9 mouse cellular contexts compared by ENCODE assay signal in the genomic region with DNA sequence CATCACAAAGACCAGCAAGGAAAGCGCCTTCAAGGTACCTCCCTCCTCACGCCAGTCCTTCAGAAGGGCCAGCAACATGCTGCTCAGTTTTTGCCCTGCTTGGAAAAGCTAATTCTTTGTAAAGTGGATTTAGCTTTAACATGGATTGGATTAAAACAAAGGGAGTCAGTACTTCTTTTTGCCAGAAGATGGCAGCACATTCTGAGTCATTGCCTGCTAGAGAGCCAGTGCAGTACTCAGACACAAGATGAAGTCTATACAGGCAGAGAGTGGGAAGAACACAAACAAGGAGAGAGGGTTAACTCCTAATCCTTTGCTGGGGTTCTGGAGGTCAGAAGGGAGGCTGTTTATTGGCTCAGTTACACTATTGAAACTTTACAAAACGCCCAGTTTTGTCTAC. TPM values are rescaled to one million over a fixed set of nuclear protein-coding genes. Genes with fewer than 3 reads are reported as not detected.
DNase-seq lines count a peak whose midpoint lies in the region; ATAC-seq and TF ChIP-seq lines count a peak whose summit lies in the region.
"Had no signal": no experiment of that assay in that cellular context is flagged by ENCODE, and none has a peak within 500 bp of the region (broad histone marks: within the 10 kb centered on the region; RNA-seq: fewer than 3 reads in every experiment).

No protein-coding gene starts in this region.

- no peak overlapping the region for H3K27ac ChIP-seq in intestine, embryonic 15.5 days
- no peak overlapping the region for H3K27ac ChIP-seq in liver, adult 2 months (replicated peaks; ENCODE audit: insufficient read depth, low read depth, low read length)
- no peak overlapping the region for H3K27ac ChIP-seq in neural tube, embryonic 11.5 days (ENCODE audit: low read depth, low read length)
- H3K27ac ChIP-seq: midbrain, embryonic 12.5 days had no signal

- H3K4me2 ChIP-seq in intestine, embryonic 15.5 days (replicated peaks): no peak overlapping the region
- no peak overlapping the region for H3K4me2 ChIP-seq in neural tube, embryonic 11.5 days (ENCODE audit: low read depth)
- H3K4me2 ChIP-seq: midbrain, embryonic 12.5 days had no signal

- peak; percentile 89 for ATAC-seq in erythroid progenitor cell, adult 5-6 weeks (replicated peaks; ENCODE audit: low FRiP score, poor library complexity, severe bottlenecking)
- peak; percentile 59 for ATAC-seq in intestine, embryonic 15.5 days
- no peak for ATAC-seq in neural tube, embryonic 11.5 days (ENCODE audit: insufficient read depth, low FRiP score, low TSS enrichment)

- WGBS in intestine, embryonic 15.5 days: 41% methylated on average over 3 of the region's 3 CpGs
- WGBS in liver, adult 2 months: 62% methylated on average over 3 of the region's 3 CpGs
- WGBS in neural tube, embryonic 11.5 days: 64% methylated on average over 3 of the region's 3 CpGs

- H3K9me3 ChIP-seq in intestine, embryonic 15.5 days: no peaks in the 10 kb centered on the region
- no peaks in the 10 kb centered on the region for H3K9me3 ChIP-seq in neural tube, embryonic 11.5 days (ENCODE audit: control insufficient read depth, low read length)
- H3K9me3 ChIP-seq: midbrain, embryonic 12.5 days had no signal

- no peaks in the 10 kb centered on the region for H3K79me2 ChIP-seq in liver, adult 2 months (ENCODE audit: control insufficient read depth, insufficient read depth, low read length)

- H3K9ac ChIP-seq in intestine, embryonic 15.5 days: no peak overlapping the region
- no peak overlapping the region for H3K9ac ChIP-seq in liver, adult 2 months (ENCODE audit: low read depth, low read length)
- H3K9ac ChIP-seq in neural tube, embryonic 11.5 days (ENCODE audit: low read length): no peak overlapping the region
- H3K9ac ChIP-seq: midbrain, embryonic 12.5 days had no signal

- H3K4me3 ChIP-seq in intestine, embryonic 15.5 days (replicated peaks): no peak overlapping the region
- no peak overlapping the region for H3K4me3 ChIP-seq in liver, adult 2 months (ENCODE audit: insufficient read depth, low read depth, low read length)
- no peak overlapping the region for H3K4me3 ChIP-seq in neural tube, embryonic 11.5 days (ENCODE audit: low read depth, low read length)
- H3K4me3 ChIP-seq: midbrain, embryonic 12.5 days had no signal

- no peaks in the 10 kb centered on the region for H3K27me3 ChIP-seq in intestine, embryonic 15.5 days (replicated peaks)
- H3K27me3 ChIP-seq in liver, adult 2 months (ENCODE audit: control insufficient read depth, insufficient read depth, low read length): no peaks in the 10 kb centered on the region
- no peaks in the 10 kb centered on the region for H3K27me3 ChIP-seq in neural tube, embryonic 11.5 days (ENCODE audit: control insufficient read depth, insufficient read depth, low read length)
- H3K27me3 ChIP-seq: midbrain, embryonic 12.5 days had no signal

- peak; percentile 45 for TF ChIP-seq CTCF in liver, adult 2 months (IDR thresholded peaks at IDR 0.05; ENCODE audit: low read depth, low read length)

- TF ChIP-seq POLR2A in liver, adult 2 months (IDR thresholded peaks at IDR 0.05; ENCODE audit: extremely low read depth, insufficient read depth, low read length): no peak

- peak; percentile 61 for DNase-seq in kidney, adult 8-10 months
- no peak for DNase-seq in kidney, adult 11 months
- DNase-seq in adrenal gland, postnatal 36 days: peak; percentile 24 to 75
- peak; percentile 52 for DNase-seq in liver, adult 2 months (ENCODE audit: extremely low read depth, low read depth, low spot score)
- peak; percentile 34 for DNase-seq in neural tube, embryonic 11.5 days (ENCODE audit: low spot score)
- peak; percentile 72 for DNase-seq in thymus, postnatal 0 days (ENCODE audit: low spot score)

- H3K4me1 ChIP-seq in intestine, embryonic 15.5 days (replicated peaks): no peaks in the 10 kb centered on the region
- no peaks in the 10 kb centered on the region for H3K4me1 ChIP-seq in liver, adult 2 months (ENCODE audit: control insufficient read depth, insufficient read depth, low read length)
- H3K4me1 ChIP-seq in neural tube, embryonic 11.5 days (ENCODE audit: control insufficient read depth, insufficient read depth, low read length): no peaks in the 10 kb centered on the region
- H3K4me1 ChIP-seq: midbrain, embryonic 12.5 days had no signal

- H3K36me3 ChIP-seq in intestine, embryonic 15.5 days: peaks cover 3% of the 10 kb centered on the region; the same call in 1 of the 2 replicates
- peaks cover 44% of the 10 kb centered on the region for H3K36me3 ChIP-seq in liver, adult 2 months (ENCODE audit: control insufficient read depth, insufficient read depth, low read length)
- H3K36me3 ChIP-seq in neural tube, embryonic 11.5 days (ENCODE audit: control insufficient read depth, insufficient read depth, low read length): no peaks in the 10 kb centered on the region; the same call in 1 of the 2 replicates

RNA-seq across cellular contexts. Expression of gene Rbx1, which starts 17.6 kb away (rescaled TPM):
- 100 to 1,000 TPM; 147 to 151 TPM for total RNA-seq in adrenal gland, postnatal 36 days (2021)
- total RNA-seq in erythroid progenitor cell, adult 5-6 weeks (2015; ENCODE audit: low replicate concordance): 65.4 and 79.6 TPM in 2 replicates
- 52.0 and 67.4 TPM in 2 replicates for total RNA-seq in erythroid progenitor cell, adult 5-6 weeks (2017; ENCODE audit: low replicate concordance)
- 459 and 464 TPM in 2 replicates for polyA plus RNA-seq in intestine, embryonic 15.5 days (2015; fragmentation: Nextera tagmentation; extraction: Ambion mirVana)
- 45.5 and 59.3 TPM in 2 replicates for total RNA-seq in liver, adult 2 months (2014; rRNA removed)
- polyA plus RNA-seq in liver, adult 2 months (2012; rRNA removed): 52.3 and 55.4 TPM in 2 replicates
- 515 and 541 TPM in 2 replicates for polyA plus RNA-seq in neural tube, embryonic 11.5 days (2014; fragmentation: Nextera tagmentation; extraction: Ambion mirVana)
- 650 and 668 TPM in 2 replicates for polyA plus RNA-seq in thymus, postnatal 0 days (2015; fragmentation: Nextera tagmentation; extraction: Ambion mirVana)

RNA-seq across cellular contexts. Expression of gene Dnajb7, which starts 40.4 kb away (rescaled TPM):
- not detected for total RNA-seq in adrenal gland, postnatal 36 days (2021)
- not detected in 2 replicates for total RNA-seq in erythroid progenitor cell, adult 5-6 weeks (2015; ENCODE audit: low replicate concordance)
- not detected in 2 replicates for total RNA-seq in erythroid progenitor cell, adult 5-6 weeks (2017; ENCODE audit: low replicate concordance)
- polyA plus RNA-seq in intestine, embryonic 15.5 days (2015; fragmentation: Nextera tagmentation; extraction: Ambion mirVana): 1.6 and 1.8 TPM in 2 replicates
- total RNA-seq in liver, adult 2 months (2014; rRNA removed): 0.13 and 0.28 TPM in 2 replicates
- polyA plus RNA-seq in liver, adult 2 months (2012; rRNA removed): not detected in 2 replicates
- 0.69 and 0.72 TPM in 2 replicates for polyA plus RNA-seq in neural tube, embryonic 11.5 days (2014; fragmentation: Nextera tagmentation; extraction: Ambion mirVana)
- polyA plus RNA-seq in thymus, postnatal 0 days (2015; fragmentation: Nextera tagmentation; extraction: Ambion mirVana): 0.63 and 1.4 TPM in 2 replicates

RNA-seq across cellular contexts. Expression of gene Xpnpep3, which starts 48.5 kb away (rescaled TPM):
- total RNA-seq in adrenal gland, postnatal 36 days (2021): 10 to 100 TPM; 24.3 to 26.8 TPM
- 12.6 and 16.9 TPM in 2 replicates for total RNA-seq in erythroid progenitor cell, adult 5-6 weeks (2015; ENCODE audit: low replicate concordance)
- total RNA-seq in erythroid progenitor cell, adult 5-6 weeks (2017; ENCODE audit: low replicate concordance): 8.6 and 20.8 TPM in 2 replicates
- polyA plus RNA-seq in intestine, embryonic 15.5 days (2015; fragmentation: Nextera tagmentation; extraction: Ambion mirVana): 7.5 and 8.3 TPM in 2 replicates
- 8.1 and 10.4 TPM in 2 replicates for total RNA-seq in liver, adult 2 months (2014; rRNA removed)
- polyA plus RNA-seq in liver, adult 2 months (2012; rRNA removed): 5.2 and 6.8 TPM in 2 replicates
- 7.7 and 8.1 TPM in 2 replicates for polyA plus RNA-seq in neural tube, embryonic 11.5 days (2014; fragmentation: Nextera tagmentation; extraction: Ambion mirVana)
- polyA plus RNA-seq in thymus, postnatal 0 days (2015; fragmentation: Nextera tagmentation; extraction: Ambion mirVana): 6.9 and 9.4 TPM in 2 replicates

RNA-seq across cellular contexts. Expression of gene St13, which starts 48.6 kb away (rescaled TPM):
- total RNA-seq in adrenal gland, postnatal 36 days (2021): 100 to 1,000 TPM; 223 to 268 TPM
- 22.7 and 30.6 TPM in 2 replicates for total RNA-seq in erythroid progenitor cell, adult 5-6 weeks (2015; ENCODE audit: low replicate concordance)
- total RNA-seq in erythroid progenitor cell, adult 5-6 weeks (2017; ENCODE audit: low replicate concordance): 34.4 and 46.5 TPM in 2 replicates
- 145 and 170 TPM in 2 replicates for polyA plus RNA-seq in intestine, embryonic 15.5 days (2015; fragmentation: Nextera tagmentation; extraction: Ambion mirVana)
- total RNA-seq in liver, adult 2 months (2014; rRNA removed): 91.8 and 98.9 TPM in 2 replicates
- 29.2 and 31.3 TPM in 2 replicates for polyA plus RNA-seq in liver, adult 2 months (2012; rRNA removed)
- 176 and 189 TPM in 2 replicates for polyA plus RNA-seq in neural tube, embryonic 11.5 days (2014; fragmentation: Nextera tagmentation; extraction: Ambion mirVana)
- polyA plus RNA-seq in thymus, postnatal 0 days (2015; fragmentation: Nextera tagmentation; extraction: Ambion mirVana): 130 and 145 TPM in 2 replicates
